Mouse (Mus musculus): ENCODE data around the gene 1810043G02Rik.
"Not testable (repeated sequence)": the region's sequence is repeated elsewhere in the genome, so short reads cannot be mapped to it uniquely, and the experiment has no call there.

Gene 1810043G02Rik

DNA sequence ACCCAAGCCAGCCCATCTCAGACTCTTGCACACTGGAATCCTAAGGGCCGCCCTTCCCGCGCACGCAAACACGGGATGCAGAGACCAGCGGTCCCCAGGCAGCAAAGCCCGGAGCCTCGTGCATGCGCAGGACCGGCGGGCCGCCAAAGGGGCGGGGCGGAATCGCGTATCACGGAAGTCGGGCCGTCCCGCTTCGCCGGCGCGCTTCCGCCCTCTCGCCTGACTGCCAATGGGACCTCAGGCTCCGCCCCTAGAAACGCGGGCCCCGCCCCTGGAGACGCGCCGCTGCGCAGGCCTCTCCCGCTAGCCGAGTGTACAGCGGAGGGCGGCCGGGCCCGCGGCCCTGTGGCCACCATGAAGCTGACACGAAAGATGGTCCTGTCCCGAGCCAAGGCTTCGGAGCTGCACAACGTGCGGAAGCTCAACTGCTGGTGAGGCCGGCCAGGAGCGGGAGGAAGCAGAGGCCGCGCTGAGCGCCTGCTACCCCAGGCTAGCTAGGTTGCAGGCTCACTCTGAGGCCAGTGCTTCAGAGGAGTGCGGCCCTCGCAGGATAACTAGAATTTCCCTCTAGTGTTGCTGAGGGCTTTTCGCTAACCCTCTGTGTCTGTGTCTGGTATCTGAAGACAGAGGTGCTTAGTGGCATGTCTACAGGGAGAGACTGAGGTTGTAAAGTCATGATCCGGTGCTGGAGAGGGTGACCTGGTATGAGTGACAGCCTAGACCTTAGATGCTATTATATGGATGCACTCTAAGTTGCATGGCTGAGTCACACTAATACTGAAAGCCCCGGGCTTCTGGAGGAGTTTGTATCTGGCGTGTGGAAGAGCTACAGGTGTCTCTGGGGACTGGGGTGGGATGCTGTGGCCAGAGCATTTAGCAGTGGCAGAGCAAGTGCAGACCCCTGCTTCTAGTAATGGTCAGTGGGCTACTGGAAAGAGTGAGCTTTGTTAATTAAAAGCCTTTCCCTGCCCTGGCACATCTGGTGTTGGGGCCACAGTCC lies at the start of gene 1810043G02Rik:
Gene 1810043G02Rik (plus strand): TSS at position 174 of the 1,000 bp plus-strand sequence.
- DNase-seq (ENCODE audit: extremely low read depth, insufficient read length, low spot score): peak; percentile 97

DNA sequence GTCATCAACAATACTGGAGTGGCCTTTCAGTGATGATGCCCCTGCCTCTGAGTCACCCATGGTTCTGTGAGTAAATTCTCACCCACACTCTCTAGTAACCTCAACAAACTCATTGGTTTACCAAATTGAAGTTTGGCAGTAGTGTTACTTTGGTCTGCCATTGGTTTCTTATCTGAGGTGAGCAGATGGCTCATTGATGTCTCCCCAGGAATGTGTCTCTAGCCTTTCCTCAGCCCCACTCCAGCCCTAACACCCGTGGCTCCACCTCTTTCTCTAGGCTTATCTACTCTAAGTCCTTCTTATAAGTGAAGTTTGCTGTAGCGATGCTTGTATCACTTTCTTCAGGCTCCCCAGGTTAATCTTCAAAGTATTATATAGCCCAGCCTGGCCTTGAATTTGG lies 38.6 kb upstream of the 1810043G02Rik start:
- DNase-seq (ENCODE audit: extremely low read depth, insufficient read length, low spot score): no peak

DNA sequence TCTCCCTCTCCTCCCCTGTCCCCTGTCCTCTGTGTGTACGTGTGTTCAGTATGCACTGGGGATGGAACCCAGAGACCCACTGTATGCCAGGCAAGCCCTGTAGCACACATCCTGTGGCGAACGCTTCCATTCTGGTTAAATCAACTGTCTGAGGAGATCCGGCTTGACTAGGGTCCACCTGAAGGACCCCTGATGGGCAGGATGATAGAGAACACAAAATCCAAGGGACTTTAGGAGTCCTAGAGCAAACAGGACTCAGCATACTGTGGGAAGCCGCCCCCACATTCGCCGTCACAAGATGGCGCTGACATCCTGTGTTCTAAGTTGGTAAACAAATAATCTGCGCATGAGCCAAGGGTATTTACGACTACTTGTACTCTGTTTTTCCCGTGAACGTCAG lies 27.9 kb upstream of the 1810043G02Rik start:
- DNase-seq (ENCODE audit: extremely low read depth, insufficient read length, low spot score): not testable (repeated sequence)

DNA sequence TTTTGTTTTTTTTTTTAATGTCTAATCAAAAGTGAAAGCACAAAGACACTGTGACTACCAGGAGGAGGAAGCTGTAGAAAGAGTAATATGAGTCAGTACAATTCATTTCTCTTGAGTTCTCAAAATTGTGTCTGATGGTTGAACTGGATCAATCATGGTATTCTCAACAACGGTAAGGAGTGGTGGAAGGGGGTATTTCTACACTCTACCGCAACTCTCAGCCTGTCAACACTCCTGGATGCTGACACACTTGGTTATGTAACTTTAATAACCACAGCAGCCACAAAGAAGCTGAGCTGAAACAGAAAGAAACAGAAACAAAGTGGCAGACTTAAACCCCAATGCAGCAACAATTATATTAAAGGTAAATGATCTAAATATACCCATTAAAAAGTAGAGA lies 15.6 kb upstream of the 1810043G02Rik start:
- DNase-seq (ENCODE audit: extremely low read depth, insufficient read length, low spot score): no peak

DNA sequence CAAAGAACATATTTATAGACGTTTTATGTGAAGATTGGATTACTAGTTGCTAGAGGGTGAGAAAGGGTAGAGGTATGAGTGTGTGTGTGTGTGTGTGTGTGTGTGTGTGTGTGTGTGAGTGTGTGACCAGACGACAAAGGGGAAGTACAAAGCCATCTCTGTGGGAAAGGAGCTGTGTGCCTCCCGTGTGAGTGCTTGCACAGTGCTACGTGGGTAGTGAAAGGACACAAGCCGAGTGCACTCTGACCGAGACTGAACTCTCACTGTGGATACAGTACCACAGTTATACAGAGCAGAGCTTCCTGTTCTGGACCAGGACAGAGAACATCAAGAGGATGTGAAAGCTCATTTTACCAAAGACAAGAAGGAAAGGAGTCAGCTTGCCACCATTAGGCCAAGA lies 14.4 kb upstream of the 1810043G02Rik start:
- DNase-seq (ENCODE audit: extremely low read depth, insufficient read length, low spot score): no peak

DNA sequence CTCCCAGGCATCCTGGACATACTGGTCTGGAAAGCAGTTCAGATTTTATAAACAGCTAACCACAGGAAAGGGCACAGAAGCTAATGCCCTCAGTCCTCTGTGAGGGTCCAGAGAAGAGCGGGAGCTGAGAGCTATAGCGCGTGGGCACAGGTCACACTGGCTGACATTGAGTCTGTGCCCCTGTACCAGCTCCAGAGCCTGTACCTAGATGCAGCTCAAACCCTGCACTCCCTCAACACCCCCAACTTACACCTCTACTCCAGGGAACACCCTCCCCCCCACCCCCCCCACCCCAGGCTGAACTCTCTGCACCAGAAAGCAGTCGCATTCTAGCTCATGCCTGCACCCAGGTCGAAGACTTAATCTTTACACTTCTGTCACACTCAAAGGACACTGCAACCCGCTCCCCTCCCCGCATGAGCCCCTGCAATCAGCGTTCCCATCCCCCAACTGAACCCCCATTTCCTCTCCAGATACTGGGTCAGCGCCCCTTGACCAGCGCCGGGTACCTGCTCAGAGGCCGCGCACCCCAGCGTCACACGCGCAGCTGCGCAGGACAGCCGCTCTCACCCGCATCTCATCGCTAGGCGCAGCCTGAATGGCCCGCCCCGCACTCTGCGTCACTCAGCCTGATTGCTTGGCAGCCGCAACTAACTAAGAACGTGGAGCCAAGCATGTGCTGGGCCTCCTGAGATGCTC lies 8.9 kb upstream of the 1810043G02Rik start:
- DNase-seq (ENCODE audit: extremely low read depth, insufficient read length, low spot score): no peak

DNA sequence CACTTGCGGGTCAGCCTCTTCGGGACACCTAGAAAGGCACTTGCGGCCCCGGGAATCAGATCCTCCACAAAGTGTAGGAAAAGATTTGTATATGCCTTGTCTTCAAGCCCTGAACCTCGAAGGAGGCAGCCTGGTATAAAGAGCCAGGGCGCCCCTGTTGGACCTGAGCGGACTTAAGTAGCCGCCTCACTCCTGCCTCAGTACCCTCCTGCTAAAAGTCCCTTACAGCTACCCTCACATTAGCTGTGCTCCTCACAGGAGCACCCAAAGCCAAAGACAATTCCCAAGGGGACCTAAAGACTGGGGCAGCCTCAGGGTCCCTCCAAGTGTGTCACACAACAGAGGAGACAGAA lies 8.4 kb upstream of the 1810043G02Rik start:
- DNase-seq (ENCODE audit: extremely low read depth, insufficient read length, low spot score): no peak

DNA sequence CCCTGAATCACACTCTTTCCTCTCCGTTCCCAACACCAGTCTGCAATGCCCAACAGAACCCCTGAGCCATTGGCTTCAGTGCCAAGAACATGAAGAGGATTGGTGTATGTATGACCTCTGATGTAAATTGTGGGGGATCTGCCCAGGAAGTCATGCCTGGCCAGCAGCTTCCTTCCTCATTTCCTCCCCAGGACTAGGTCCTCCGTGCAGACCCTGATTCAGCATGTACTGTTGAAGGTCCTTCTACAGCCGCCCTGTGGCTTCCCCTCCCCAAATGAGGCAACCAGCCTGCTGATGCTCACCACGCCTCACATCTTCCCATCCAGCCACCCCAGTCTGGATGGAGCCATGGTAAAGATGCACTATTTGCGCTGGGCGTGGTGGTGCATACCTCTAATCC lies 7.8 kb upstream of the 1810043G02Rik start, which contains the start of gene Trpm2:
Gene Trpm2 (minus strand): TSS at position 83 of the 400 bp plus-strand sequence.
- DNase-seq (ENCODE audit: extremely low read depth, insufficient read length, low spot score): no peak

DNA sequence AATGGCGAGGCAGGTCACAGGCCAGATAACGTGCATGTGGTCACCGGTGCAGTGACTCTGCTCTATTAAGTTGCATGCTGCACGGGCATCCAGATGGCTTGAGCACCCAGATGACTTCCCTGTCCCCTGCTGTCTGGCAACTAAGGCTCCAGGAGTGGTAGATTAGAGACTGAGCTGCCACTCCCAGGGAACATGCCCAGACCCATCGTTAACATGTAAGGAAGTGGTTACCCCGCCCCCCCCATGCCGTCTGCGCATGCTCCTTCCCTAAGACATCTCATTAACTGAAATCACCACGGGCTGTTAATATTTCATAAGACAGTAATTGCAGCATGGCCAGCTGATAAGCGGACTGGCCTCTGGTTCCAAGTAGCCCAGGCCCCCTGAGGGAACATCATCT lies 7.1 kb upstream of the 1810043G02Rik start:
- no peak for DNase-seq (ENCODE audit: extremely low read depth, insufficient read length, low spot score)

DNA sequence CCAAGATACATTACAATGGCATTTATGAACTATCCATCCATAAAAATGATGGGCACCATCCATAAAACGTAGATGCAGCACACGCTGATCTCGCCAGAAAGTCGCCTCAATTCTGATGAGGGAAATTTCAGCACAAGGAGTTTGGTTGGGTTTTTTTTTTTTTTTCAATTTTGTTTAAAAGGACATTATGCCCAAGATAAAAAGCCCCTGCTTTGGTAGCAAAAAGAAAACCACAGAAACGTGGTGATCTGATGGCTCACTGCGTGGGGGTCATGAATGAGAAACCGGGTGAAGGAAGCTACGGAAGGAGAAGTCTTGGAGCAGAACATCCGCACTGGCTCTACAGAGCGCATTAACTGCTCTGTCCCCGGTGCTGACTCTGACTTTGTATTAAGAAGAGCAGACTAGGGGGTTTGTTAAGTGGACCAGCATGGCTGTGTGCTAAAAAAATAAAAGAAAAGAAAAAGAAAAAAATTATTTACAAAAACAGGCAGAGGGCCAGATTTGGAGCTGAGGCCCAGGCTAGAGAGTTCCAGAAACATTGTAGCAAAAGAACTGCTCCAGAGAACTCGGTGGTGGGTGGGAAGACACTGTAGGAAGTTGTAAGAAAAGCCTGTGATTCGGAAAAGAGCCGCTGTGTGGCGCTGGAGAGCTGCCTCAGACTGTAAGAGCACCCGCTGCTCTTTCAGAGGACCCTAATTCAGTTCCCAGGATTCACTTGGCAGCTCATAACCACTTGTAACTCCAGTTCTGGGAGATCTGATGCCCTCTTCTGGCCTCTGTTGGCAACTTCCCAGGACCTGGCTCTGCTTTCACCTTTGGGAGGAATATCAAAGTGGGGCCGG lies 6.4 kb upstream of the 1810043G02Rik start:
- DNase-seq (ENCODE audit: extremely low read depth, insufficient read length, low spot score): no peak

DNA sequence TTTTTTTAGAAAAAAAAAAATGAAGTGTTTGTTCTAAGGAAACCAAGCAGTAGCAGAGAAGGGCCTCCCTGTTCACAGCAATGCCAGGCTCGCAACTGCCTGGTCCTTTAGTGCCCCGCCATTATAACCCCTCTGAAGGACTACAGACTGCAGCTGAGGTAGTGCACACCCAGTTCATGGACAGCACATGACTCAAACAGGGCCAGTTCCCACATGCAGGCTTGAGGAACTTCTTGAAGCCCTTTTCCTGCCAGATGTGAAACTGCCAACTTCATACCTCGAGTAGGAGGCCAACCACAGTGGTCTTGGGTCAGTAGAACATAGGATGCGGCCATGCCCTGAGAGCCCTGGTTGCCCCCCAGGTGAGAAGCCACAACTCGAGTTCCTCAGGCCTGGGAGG lies 4.0 kb upstream of the 1810043G02Rik start:
- no peak for DNase-seq (ENCODE audit: extremely low read depth, insufficient read length, low spot score)

DNA sequence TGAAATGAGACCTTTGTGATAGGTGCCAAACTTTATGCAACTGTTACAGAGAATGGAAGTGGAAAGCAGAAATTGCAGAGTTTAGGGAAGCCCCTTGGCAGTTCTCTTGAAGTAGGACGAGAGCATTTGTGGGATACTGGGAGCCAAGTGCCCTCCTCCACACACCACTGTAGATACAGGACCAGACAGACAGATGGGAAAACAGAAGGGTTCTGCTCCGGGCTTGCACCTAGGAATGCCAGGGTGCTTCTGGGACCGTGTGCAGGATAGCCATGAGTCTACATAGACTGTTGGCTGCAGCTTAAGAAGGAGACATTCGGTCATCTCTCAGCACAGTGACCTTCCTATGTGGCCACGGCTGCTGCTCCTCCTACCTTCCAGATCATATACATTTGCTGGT lies 3.5 kb upstream of the 1810043G02Rik start:
- no peak for DNase-seq (ENCODE audit: extremely low read depth, insufficient read length, low spot score)

DNA sequence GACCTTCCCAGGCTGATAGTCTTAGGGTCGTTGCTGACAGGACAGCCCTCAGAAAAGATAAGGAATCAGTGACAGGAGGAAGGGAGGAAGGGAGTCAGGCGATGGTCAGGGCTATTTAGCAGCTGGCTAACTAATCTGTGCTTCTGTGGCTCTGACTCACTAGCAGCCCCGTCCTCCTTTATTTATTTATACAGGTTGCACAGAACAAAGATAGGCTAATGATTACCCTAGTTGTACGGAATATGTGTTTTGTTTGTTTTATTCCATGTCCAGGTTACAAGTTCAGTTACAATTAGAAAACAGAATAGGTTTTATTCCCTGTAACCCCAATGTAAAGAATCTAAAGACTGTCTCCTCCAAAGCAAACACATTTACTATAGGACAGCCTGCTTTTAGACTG lies 2.7 kb upstream of the 1810043G02Rik start:
- no peak for DNase-seq (ENCODE audit: extremely low read depth, insufficient read length, low spot score)

DNA sequence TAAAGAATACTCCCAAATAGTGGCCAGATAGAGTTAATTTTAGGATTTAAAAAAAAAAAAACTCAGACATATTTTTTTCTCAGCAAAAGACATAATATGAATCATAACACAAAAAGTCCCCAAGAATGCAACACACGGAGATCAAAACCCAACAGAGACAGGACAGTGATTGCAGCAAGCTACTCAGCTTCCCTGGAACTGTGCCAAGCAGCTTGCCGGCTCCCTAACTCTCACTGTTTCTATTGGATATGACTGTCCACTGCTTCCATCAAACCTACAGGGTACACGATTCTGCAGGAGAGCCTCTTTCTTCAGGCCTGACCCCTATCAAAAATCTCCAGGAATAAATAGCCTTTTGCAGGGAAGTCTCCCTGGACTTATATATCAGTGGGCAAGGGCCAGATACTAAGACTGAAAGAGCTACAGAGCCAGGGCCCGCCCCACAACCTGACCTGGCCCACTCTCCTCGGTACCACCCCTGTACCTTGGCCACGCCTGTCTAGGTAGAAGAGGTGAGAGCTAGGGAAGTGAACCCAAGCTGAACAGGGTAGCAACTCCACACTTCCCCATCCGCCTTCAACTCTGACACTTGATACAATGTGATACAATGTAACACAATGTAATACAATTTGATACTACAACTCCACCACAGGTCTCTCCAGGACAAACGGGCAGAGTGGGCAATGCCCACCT lies 1.7 kb upstream of the 1810043G02Rik start:
- DNase-seq (ENCODE audit: extremely low read depth, insufficient read length, low spot score): no peak

DNA sequence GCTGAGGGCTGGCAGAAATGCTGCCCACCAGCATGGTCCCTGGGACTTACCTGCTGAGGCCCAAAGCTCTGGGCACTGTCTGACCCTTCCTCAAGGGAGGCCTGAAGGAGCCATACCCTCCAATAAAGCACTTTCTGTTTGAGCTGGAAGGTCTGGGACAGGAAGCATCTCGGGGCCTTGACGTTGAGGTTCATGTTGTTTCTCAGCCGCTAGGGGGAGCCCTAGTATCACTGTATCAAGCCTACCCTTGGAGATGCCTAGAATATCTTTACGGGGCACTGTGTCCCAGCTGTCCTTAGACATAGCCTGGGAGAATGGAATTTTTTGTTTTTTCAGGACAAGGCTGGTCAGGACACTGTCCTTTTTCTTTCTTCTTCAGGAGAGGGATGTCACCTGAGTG lies 6.3 kb downstream of the 1810043G02Rik start:
- no peak for DNase-seq (ENCODE audit: extremely low read depth, insufficient read length, low spot score)

DNA sequence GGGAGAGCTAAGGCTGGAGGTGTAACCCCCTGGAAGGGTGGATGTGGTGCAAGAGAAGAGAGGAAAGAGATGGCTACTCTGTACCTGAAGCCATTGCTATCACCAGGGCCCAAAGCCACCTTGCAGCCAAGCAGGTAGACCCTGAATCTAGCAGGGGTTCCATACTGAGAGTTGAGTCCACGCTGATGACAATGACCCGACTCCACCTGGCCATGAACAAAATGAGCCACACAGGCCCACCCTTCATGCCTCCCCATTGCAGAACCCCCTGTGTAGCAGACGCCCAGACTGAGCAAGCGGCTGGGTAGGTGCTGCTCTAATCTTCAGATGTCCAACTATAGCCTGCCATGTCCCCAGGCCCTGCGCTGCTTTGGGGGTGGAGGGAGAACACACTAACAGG lies 7.5 kb downstream of the 1810043G02Rik start:
- DNase-seq (ENCODE audit: extremely low read depth, insufficient read length, low spot score): no peak

DNA sequence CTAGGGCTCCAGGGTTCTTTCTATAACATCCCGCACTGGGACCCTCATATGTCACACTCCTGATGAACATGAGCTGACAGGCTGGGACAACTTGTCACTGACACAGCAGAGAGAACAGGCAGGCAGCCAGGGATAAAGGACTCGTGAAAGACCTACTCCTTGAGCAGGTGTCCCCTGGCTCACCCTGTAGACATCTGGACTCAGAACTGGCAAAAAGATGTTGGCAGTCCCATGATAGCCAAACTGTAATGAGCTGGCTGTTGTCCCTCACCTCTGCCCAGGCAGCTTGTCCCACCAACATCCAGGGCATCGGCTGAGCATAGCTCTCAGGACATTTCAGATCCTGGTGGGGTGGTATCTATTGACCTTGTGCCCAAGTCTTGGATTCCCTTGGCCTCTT lies 17.3 kb downstream of the 1810043G02Rik start:
- DNase-seq (ENCODE audit: extremely low read depth, insufficient read length, low spot score): no peak

DNA sequence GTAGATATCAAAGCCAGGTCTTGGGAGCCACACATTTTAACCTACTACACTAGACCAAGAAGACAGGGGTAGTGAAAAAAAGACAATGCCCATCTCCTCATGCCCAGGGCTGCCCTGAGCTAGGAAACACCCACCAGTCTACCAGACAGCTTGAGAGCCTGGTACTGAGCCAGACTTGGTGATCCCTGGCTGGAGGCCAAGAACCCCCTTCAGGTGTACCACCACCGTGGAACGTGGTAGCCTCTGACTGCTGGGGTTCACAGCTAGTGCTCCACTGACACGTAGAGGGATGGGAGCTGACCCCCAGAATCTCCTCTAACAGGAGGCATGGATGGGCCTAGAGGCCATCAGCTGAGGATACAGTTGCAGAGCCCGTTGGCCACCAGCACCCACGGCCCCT lies 21.9 kb downstream of the 1810043G02Rik start:
- no peak for DNase-seq (ENCODE audit: extremely low read depth, insufficient read length, low spot score)

DNA sequence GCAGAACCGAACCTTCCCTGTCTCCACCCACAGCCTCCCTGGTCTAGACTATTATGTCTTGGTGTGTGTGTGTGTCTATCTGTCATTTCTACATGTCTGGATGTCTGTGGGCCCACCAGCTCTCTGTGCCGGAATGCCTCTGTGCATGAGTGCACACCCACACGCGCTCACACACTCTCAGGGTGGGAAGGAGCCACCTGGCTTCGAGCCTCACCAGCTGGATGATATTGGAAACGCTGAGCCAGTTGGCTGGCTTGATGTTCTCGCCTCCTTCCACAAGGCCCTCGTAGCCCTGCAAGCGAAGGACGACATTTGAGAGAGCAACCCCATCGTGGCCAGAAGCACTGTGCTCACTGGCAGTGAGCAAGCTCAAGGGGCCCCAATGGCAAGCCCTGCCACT lies 23.5 kb downstream of the 1810043G02Rik start:
- DNase-seq (ENCODE audit: extremely low read depth, insufficient read length, low spot score): no peak

DNA sequence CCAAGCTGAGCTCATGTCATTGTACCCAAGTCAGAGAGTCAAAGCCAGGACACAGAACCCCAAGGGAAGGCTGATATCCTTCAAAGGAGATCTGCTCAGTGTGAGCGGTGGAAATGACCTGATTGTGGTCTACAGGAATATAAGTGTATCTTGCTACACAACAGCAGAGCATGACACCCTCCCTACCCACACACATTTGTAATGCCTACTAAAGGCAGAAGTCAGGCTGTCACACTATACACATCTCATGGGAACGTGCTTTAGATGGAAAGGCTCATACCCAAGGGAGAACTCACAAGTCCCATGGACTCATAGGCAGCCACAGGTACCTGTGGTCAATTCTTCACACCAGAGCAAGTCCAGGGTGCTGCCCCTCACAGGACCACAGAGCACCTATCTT lies 24.0 kb downstream of the 1810043G02Rik start:
- DNase-seq (ENCODE audit: extremely low read depth, insufficient read length, low spot score): no peak

Measured in 3134 (cell line).